Mouse (Mus musculus) embryonic fibroblast, embryonic 13.5 days (primary cell): ENCODE results near the gene Ski.

Source experiments
- CTCF ChIP-seq: IDR thresholded peaks from 2 replicates; pipeline ENCODE4 v1.5.1; 2011; ENCODE audit warnings: mild to moderate bottlenecking, control low read depth, low read length, moderate library complexity, borderline replicate concordance; ENCODE audit not compliant: insufficient read depth
- POLR2A ChIP-seq: IDR thresholded peaks from 2 replicates; pipeline ENCODE4 v1.6.1; 2011; ENCODE audit warnings: low read depth, mild to moderate bottlenecking, control low read depth, low read length, moderate library complexity

DNA sequence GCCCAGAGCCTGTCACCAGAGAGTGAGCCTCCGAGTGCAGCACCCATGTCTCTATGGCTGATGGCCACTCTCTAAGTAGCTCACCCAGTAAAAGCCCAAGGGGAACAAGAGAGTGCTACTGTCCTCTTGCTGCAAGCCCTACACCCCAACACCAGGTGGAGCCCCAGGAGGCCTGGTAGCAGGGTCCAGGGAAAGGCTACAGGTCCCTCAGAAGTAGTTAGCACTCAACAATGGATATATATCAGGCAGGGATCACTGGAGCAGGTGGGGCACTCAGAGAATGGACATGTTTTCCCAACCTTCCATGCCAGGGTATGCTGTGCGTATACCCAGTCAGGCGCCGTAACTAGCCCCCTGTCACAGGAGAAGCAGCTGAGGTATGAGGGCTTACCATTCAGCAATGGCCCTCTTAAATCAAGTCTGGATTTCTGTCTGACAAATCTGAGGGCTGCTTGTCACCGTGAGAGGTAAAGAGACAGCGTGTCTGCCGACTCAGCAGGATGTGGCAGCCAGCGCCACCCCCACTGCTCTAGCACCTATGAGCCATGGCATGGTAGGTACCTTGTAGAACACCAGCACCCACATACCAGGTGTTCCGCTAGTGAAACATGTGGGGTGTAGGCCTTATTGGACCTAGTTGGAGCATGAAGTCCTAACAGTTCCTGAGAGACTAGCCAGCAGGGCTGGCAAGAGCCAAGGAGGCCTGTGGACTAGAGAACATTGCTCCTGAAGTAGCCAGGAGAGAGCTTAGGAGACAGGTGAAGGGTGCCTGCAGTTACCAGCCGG is 93.1 kb downstream of the Ski start:
- no peak for TF ChIP-seq POLR2A
- no peak for TF ChIP-seq CTCF
